Mouse (Mus musculus) c-Kit-positive CD71-positive TER-119-negative erythroid progenitor cells, embryonic 14.5 days (primary cell): ENCODE results near the gene Lyg1.

Experiments
- DNase-seq: peaks from one replicate; pipeline ENCODE4 v3.0.0-alpha.2; 2013; ENCODE audit warnings: low read depth

Gene Lyg1

DNA sequence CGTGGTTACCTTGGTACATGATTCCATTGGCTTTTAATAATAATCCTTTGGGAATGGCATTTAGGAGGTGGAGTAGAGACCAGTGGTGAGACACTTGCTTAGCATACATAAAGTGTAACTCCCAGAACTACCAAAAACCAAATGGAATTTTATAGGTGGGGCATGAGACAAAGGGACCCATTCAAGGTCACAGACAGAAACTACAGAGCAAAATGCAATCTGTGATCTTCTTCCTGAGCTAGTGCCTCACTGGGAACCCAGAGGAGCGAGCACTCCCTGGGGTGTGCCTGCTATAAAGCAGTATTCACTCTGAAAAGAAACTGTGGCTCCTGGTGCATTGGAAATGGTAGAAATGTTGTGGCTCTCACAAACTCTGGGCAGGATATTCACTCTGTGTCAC lies 8.7 kb downstream of the Lyg1 start:
- no peak for DNase-seq

DNA sequence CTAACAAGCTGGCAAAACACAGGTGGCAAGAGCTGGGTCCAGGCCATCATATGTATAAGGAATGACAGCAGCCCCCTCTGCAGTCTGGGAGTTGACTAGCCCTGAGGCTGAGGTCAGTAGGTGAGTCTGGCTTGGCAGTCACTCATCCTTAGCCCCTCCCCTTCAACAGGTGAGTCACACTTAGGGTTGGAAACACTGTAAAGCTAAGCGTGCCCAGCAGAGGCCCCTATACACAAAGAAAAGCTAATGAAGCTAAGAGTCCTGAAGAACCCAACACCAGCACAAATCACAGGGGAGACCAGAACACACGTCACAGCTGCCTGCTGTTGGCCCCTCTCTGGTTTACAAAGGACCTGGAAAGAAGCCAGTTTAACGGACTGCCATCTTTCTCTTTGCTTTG lies 25.8 kb downstream of the Lyg1 start:
- no peak for DNase-seq

DNA sequence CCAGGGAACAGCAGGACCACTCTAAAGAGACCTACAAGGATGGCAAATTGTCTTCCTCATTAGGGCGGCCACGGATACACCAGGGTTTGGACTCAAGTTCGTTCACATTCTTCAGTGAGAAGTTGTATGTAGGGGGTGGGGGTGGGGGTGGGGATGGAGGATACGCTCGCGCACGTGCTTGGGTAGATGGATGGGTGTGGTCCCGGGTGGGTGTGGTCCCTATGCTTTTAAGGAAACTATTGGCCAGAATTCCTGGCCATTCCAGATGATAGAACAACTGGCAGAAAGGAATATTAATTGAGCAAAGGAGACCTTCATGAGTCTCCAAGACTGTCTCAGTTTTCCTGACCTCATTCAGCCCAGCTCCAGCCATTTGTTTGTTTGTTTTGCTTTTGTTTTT lies 31.6 kb downstream of the Lyg1 start:
- DNase-seq = no peak

DNA sequence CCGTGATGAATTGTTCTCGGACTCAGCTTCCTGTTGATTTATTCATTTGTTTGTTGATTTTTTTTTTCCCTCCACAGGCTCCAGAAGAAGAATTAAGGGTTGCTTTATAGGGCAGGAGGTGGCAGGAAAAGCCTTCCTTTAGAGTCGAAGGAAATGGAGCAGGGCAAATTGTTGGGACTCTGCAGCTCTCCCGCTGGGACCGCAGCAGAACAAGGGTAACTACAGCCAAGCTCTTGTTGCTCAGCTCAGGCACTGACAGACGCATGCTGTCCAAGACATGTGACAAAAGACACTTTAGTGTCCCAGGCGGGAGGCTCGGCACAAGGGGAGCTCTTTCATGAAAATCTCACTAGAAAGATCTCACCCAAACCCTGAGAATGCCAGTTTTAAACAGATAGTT lies 35.0 kb downstream of the Lyg1 start:
- DNase-seq = no peak

DNA sequence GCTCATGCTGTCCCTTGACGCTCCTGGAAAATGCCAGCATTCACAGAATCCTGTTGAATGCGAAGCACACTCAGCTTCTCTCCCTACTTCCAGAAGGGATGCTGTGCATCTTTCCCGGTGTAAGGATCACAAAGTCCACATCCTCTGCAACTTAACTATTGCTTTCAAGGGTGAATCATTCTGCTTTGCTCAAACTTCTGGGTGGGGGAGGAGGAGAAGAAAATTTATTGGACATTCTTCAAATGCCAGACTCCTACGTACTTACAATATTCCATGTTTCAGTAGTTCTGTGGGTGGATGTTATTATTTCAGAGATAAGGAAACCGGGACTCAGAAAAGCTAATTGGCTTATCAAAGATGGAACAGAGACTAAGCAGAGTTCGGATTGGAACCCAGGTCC lies 39.5 kb downstream of the Lyg1 start:
- DNase-seq = no peak

DNA sequence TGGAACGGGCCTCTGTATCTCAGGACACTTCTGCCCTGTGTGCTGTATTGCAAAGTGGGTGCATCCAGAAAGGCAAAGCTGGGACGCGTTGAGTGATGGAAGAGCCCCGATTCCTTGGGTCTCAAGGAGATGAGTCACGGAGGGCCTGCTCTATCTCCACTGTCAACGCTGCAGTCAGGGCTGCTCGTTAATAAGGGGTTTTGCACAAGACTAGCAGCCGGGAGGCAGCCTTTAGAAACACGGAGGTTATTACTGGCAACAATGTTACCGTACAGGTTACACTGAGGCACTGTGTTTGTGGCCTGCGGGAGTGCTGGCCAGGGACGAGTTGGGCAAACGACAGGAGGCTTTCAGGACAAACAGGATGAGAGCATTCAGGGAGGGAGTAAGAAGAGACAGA lies 39.9 kb downstream of the Lyg1 start:
- DNase-seq = no peak

DNA sequence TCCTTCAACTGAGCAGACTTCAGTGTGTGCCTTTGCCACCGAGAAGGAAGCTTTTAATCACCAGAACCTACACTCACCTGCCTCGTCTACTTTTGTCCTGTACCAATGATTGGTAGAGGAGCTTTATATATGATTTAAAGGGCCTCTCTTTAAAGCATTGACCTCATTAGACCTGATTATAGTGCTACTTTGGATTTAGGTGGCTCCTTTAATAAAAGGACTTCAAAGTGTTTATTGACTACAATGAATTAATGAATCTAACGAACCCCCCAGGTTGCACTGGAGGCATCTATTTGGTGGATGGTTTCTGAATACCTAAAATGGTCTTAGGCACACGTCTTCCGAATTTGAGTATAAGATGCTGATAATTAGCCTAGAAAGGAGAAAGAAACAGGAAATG lies 41.2 kb downstream of the Lyg1 start, which contains the start of gene Lyg2:
Gene Lyg2, minus strand, starts transcription at position 101 of the 400 bp plus-strand sequence.
- DNase-seq = no peak

DNA sequence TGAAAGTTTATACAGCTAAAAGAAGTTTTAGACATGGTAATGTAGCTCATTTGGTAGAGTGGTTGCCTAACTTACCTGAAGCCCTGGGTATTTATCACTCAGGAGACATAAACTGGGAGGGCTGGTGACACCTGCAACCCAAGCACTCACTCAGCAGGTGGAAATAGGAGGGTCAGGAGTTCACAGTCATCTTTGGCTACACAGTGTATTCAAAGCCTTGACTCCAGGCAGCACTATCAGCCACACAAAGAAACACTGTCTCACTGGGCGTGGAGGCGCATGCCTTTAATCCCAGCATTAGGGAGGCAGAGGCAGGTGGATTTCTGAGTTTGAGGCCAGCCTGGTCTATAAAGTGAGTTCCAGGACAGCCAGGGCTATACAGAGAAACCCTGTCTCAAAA lies 44.8 kb downstream of the Lyg1 start:
- no peak for DNase-seq

DNA sequence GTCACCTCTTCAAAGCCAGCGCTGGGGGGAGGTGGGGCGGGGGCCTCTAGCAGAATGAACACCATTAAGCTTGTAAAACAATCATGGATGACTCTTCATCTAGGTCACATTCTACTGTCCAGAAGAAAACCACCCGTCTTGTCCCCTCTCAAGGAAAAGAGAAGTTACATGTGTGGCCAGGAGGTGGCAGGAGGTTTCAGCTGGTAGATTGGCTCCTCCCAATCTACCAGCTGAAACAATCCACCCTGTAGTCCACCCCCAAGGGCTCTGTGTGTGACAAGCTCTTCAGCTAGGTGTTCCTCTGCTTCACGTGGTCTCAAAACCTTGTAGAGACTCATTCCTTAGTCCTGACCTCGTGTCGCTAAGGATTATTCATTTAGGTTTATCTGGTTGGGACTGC lies 54.4 kb downstream of the Lyg1 start:
- peak; percentile 24 for DNase-seq

DNA sequence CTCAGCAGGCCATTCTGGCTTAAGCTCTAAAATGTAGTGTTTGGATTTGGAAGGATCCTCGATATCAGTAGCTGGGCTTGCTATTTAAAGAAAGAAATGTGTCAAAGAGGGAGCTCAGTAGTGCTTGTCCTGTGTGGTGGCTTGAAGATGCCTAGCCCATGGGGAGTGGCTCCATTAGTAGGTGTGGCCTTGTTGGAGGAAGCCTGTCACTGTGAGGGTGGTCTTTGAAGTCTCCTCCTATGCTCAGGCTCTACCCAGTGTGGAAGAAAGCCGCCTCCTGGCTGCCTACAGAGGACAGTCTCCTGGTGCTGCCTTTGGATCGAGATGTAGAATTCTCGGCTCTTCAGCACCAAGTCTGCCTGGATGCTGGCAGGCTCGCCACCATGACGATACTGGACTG lies 57.3 kb downstream of the Lyg1 start:
- DNase-seq = no peak

DNA sequence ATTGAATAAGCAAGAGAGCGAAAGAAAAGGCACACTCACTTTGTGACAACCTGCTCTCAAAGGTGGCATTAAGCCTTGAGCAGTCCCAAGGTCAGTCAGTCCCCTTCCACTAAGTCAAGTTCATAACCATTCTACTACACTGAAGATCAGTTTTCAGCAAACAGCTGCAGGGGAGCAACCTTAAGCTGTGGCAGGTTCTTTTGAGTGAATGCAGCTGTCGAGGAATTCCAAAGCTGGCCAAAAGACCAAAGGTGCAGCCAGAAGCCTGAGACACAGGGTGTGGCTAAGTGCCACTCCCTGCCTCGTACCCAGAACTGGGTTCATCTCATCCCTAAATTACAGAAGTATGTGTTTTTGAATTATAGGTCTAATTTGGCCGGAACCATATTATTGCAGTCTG lies 57.7 kb downstream of the Lyg1 start:
- no peak for DNase-seq
